Mouse (Mus musculus) E14TG2a.4 (cell line): ENCODE data around the gene Trib2.

Experiments used
- H3K27me3 ChIP-seq: 2 replicates; pipeline ENCODE4 v1.6.1; 2014; ENCODE audit warnings: low read length, control low read depth; ENCODE audit not compliant: insufficient read depth
- H3K36me3 ChIP-seq: 2 replicates; pipeline ENCODE4 v1.6.1; 2014; ENCODE audit warnings: low read length, control low read depth; ENCODE audit not compliant: insufficient read depth
- H3K4me1 ChIP-seq: replicated peaks from 2 replicates; pipeline ENCODE4 v1.6.1; 2014; ENCODE audit warnings: low read depth, low read length, control low read depth
- H3K4me3 ChIP-seq: replicated peaks from 2 replicates; pipeline ENCODE4 v1.5.1; 2014; ENCODE audit warnings: mild to moderate bottlenecking, low read length
- H3K9me3 ChIP-seq: 2 replicates; pipeline ENCODE4 v1.6.1; 2014; ENCODE audit warnings: low read length, control low read depth
- CTCF ChIP-seq: conservative IDR thresholded peaks from 2 replicates; pipeline ENCODE4 v1.5.1; 2014; ENCODE audit warnings: low read length
- NANOG ChIP-seq: IDR thresholded peaks from 2 replicates; pipeline ENCODE4 v1.6.1; 2014; ENCODE audit warnings: borderline replicate concordance, low read length, mixed read lengths
- POU5F1 ChIP-seq: IDR thresholded peaks from 2 replicates; pipeline ENCODE4 v1.6.1; 2014; ENCODE audit warnings: low read length, borderline replicate concordance

The Trib2 gene

GRCm38 (mm10) chr12:15754602-15755001 is 62.1 kb downstream of the Trib2 start:
- Histone ChIP-seq H3K4me3 (no peak overlapping the region), H3K27me3 (no peaks in the 10 kb centered on the region), H3K9me3 (no peaks in the 10 kb centered on the region), H3K4me1 (no peaks in the 10 kb centered on the region), H3K36me3 (no peaks in the 10 kb centered on the region)
- TF ChIP-seq CTCF (no peak), POU5F1 (no peak), NANOG (no peak)

- no peaks in the 10 kb centered on the region for H3K36me3 ChIP-seq
- H3K9me3 ChIP-seq: no peaks in the 10 kb centered on the region
- TF ChIP-seq NANOG (no peak), POU5F1 (no peak), CTCF (no peak)
- H3K27me3 ChIP-seq: no peaks in the 10 kb centered on the region
- no peak overlapping the region for H3K4me3 ChIP-seq
- no peaks in the 10 kb centered on the region for H3K4me1 ChIP-seq
These were observed 67.0 kb downstream of the Trib2 start for GRCm38 (mm10) chr12:15749646-15750195.

- no peak overlapping the region for H3K4me3 ChIP-seq
These were observed 71.0 kb downstream of the Trib2 start for GRCm38 (mm10) chr12:15745752-15746151.

More at GRCm38 (mm10) chr12:15745752-15746151, 71.0 kb downstream of the Trib2 start:
- no peak for TF ChIP-seq POU5F1
- TF ChIP-seq CTCF: no peak
- Histone ChIP-seq H3K36me3 (no peaks in the 10 kb centered on the region), H3K9me3 (no peaks in the 10 kb centered on the region), H3K4me1 (no peaks in the 10 kb centered on the region), H3K27me3 (no peaks in the 10 kb centered on the region)
